Mouse (Mus musculus): ENCODE results near the gene Ppp1r12a. TPM values are rescaled to one million over a fixed set of nuclear protein-coding genes. Genes with fewer than 3 reads are reported as not detected.
"Not testable (repeated sequence)": the region's sequence is repeated elsewhere in the genome, so short reads cannot be mapped to it uniquely, and the experiment has no call there.

Ppp1r12a gene
- polyA plus RNA-seq, 1 experiment = 17.5 TPM

- peaks cover 93% of the 10 kb centered on the region for H3K36me3 ChIP-seq (ENCODE audit: control insufficient read depth, insufficient read depth)
- H3ac ChIP-seq (ENCODE audit: control insufficient read depth, insufficient read length, low read depth) = no peak overlapping the region
- H3K79me3 ChIP-seq (ENCODE audit: low read depth) = no peaks in the 10 kb centered on the region
- H3K79me2 ChIP-seq (ENCODE audit: control insufficient read depth, insufficient read depth) = no peaks in the 10 kb centered on the region
- TF ChIP-seq MYOG (IDR thresholded peaks at IDR 0.05; ENCODE audit: control insufficient read depth, extremely low read depth, insufficient read length) = no peak
- TF ChIP-seq MYOD1 (IDR thresholded peaks at IDR 0.05; ENCODE audit: control insufficient read depth, insufficient read length, low read depth) = no peak
- no peak for TF ChIP-seq FOSL1 (IDR thresholded peaks at IDR 0.05; ENCODE audit: insufficient read depth, low read length, poor library complexity, severe bottlenecking)
- no peak for TF ChIP-seq MAX (IDR thresholded peaks at IDR 0.05)
- no peak for TF ChIP-seq CTCF (IDR thresholded peaks at IDR 0.05; ENCODE audit: control insufficient read depth, insufficient read depth, insufficient read length)
- TF ChIP-seq USF1 (IDR thresholded peaks at IDR 0.05; ENCODE audit: low read depth) = no peak
- no peak for TF ChIP-seq CEBPB (IDR thresholded peaks at IDR 0.05; ENCODE audit: low read depth)
- H3K27me3 ChIP-seq (ENCODE audit: control insufficient read depth, insufficient read depth, insufficient read length) = no peaks in the 10 kb centered on the region
- H3K4me3 ChIP-seq (ENCODE audit: insufficient read depth, poor library complexity, severe bottlenecking) = no peak overlapping the region
Measured at GRCm38 (mm10) chr10:108271201-108271600, 109.2 kb downstream of the Ppp1r12a start.

- H3K36me3 ChIP-seq (ENCODE audit: control insufficient read depth, insufficient read depth) = peaks cover 83% of the 10 kb centered on the region
- H3K79me3 ChIP-seq (ENCODE audit: low read depth) = no peaks in the 10 kb centered on the region
- H3K27me3 ChIP-seq (ENCODE audit: control insufficient read depth, insufficient read depth, insufficient read length) = no peaks in the 10 kb centered on the region
- no peak overlapping the region for H3K4me3 ChIP-seq (ENCODE audit: insufficient read depth, poor library complexity, severe bottlenecking)
- H3K79me2 ChIP-seq (ENCODE audit: control insufficient read depth, insufficient read depth) = no peaks in the 10 kb centered on the region
- H3ac ChIP-seq (ENCODE audit: control insufficient read depth, insufficient read length, low read depth) = no peak overlapping the region
- TF ChIP-seq FOSL1 (IDR thresholded peaks at IDR 0.05; ENCODE audit: insufficient read depth, low read length, poor library complexity, severe bottlenecking) = no peak
- TF ChIP-seq MYOD1 (IDR thresholded peaks at IDR 0.05; ENCODE audit: control insufficient read depth, insufficient read length, low read depth) = no peak
- no peak for TF ChIP-seq MYOG (IDR thresholded peaks at IDR 0.05; ENCODE audit: control insufficient read depth, extremely low read depth, insufficient read length)
- TF ChIP-seq CEBPB (IDR thresholded peaks at IDR 0.05; ENCODE audit: low read depth) = no peak
- TF ChIP-seq USF1 (IDR thresholded peaks at IDR 0.05; ENCODE audit: low read depth) = no peak
- no peak for TF ChIP-seq CTCF (IDR thresholded peaks at IDR 0.05; ENCODE audit: control insufficient read depth, insufficient read depth, insufficient read length)
- no peak for TF ChIP-seq MAX (IDR thresholded peaks at IDR 0.05)
Measured at GRCm38 (mm10) chr10:108276678-108277077, 114.7 kb downstream of the Ppp1r12a start.

GRCm38 (mm10) chr10:108277198-108277597, 115.2 kb downstream of the Ppp1r12a start:
- no peak overlapping the region for H3K4me3 ChIP-seq (ENCODE audit: insufficient read depth, poor library complexity, severe bottlenecking)
- no peaks in the 10 kb centered on the region for H3K79me3 ChIP-seq (ENCODE audit: low read depth)
- H3K36me3 ChIP-seq (ENCODE audit: control insufficient read depth, insufficient read depth) = peaks cover 78% of the 10 kb centered on the region
- H3K79me2 ChIP-seq (ENCODE audit: control insufficient read depth, insufficient read depth) = no peaks in the 10 kb centered on the region
- TF ChIP-seq MAX (IDR thresholded peaks at IDR 0.05) (no peak), CEBPB (IDR thresholded peaks at IDR 0.05; ENCODE audit: low read depth) (no peak), USF1 (IDR thresholded peaks at IDR 0.05; ENCODE audit: low read depth) (no peak), MYOD1 (IDR thresholded peaks at IDR 0.05; ENCODE audit: control insufficient read depth, insufficient read length, low read depth) (no peak), MYOG (IDR thresholded peaks at IDR 0.05; ENCODE audit: control insufficient read depth, extremely low read depth, insufficient read length) (no peak)
- H3ac ChIP-seq (ENCODE audit: control insufficient read depth, insufficient read length, low read depth) = no peak overlapping the region
- H3K27me3 ChIP-seq (ENCODE audit: control insufficient read depth, insufficient read depth, insufficient read length) = no peaks in the 10 kb centered on the region

DNA sequence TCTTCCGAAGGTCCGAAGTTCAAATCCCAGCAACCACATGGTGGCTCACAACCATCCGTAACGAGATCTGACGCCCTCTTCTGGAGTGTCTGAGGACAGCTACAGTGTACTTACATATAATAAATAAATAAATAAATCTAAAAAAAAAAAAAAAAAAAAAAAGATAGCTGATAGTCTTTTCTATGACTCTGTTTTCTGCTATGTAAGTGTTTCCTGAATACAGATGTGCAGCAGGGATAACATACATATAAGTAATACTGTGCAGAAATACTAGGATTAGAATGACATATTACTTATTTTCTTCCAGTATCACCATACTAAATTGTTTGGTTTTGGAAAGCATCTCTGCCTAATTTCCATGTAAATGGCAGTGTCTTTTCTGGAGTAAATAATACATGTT, 119.1 kb downstream of the Ppp1r12a start:
- H3K79me2 ChIP-seq (ENCODE audit: control insufficient read depth, insufficient read depth); H3K4me3 ChIP-seq (ENCODE audit: insufficient read depth, poor library complexity, severe bottlenecking); H3K79me3 ChIP-seq (ENCODE audit: low read depth); H3K27me3 ChIP-seq (ENCODE audit: control insufficient read depth, insufficient read depth, insufficient read length); H3ac ChIP-seq (ENCODE audit: control insufficient read depth, insufficient read length, low read depth): not testable (repeated sequence)
- peaks cover 48% of the 10 kb centered on the region for H3K36me3 ChIP-seq (ENCODE audit: control insufficient read depth, insufficient read depth)

DNA sequence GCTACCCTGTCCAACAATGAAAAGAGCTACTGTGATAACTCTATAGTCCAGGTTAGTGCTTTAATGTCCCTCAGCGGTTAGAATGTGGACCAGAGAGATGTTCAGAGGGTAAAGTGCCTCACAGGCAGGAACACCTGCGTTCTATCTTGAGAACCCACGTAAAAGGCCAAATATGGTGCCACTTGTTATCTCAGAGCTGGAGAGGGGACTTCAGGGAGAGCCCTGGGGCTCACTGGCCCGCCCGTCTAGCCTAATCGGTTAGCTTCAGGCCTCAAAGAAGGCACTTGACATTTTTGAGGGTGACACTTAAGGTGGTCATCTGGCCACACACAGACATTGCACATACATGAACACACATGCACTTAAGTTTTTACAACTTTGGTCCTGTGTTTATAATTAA, 120.4 kb downstream of the Ppp1r12a start:
- peaks cover 35% of the 10 kb centered on the region for H3K36me3 ChIP-seq (ENCODE audit: control insufficient read depth, insufficient read depth)
- no peaks in the 10 kb centered on the region for H3K27me3 ChIP-seq (ENCODE audit: control insufficient read depth, insufficient read depth, insufficient read length)
- H3ac ChIP-seq (ENCODE audit: control insufficient read depth, insufficient read length, low read depth) = no peak overlapping the region
- H3K79me2 ChIP-seq (ENCODE audit: control insufficient read depth, insufficient read depth) = no peaks in the 10 kb centered on the region
- H3K4me3 ChIP-seq (ENCODE audit: insufficient read depth, poor library complexity, severe bottlenecking) = no peak overlapping the region
- TF ChIP-seq CTCF (IDR thresholded peaks at IDR 0.05; ENCODE audit: control insufficient read depth, insufficient read depth, insufficient read length) = no peak
- no peak for TF ChIP-seq USF1 (IDR thresholded peaks at IDR 0.05; ENCODE audit: low read depth)
- TF ChIP-seq MYOD1 (IDR thresholded peaks at IDR 0.05; ENCODE audit: control insufficient read depth, insufficient read length, low read depth) = no peak
- TF ChIP-seq CEBPB (IDR thresholded peaks at IDR 0.05; ENCODE audit: low read depth) = no peak
- no peak for TF ChIP-seq MYOG (IDR thresholded peaks at IDR 0.05; ENCODE audit: control insufficient read depth, extremely low read depth, insufficient read length)
- no peak for TF ChIP-seq MAX (IDR thresholded peaks at IDR 0.05)
- TF ChIP-seq FOSL1 (IDR thresholded peaks at IDR 0.05; ENCODE audit: insufficient read depth, low read length, poor library complexity, severe bottlenecking) = no peak
- H3K79me3 ChIP-seq (ENCODE audit: low read depth) = no peaks in the 10 kb centered on the region

DNA sequence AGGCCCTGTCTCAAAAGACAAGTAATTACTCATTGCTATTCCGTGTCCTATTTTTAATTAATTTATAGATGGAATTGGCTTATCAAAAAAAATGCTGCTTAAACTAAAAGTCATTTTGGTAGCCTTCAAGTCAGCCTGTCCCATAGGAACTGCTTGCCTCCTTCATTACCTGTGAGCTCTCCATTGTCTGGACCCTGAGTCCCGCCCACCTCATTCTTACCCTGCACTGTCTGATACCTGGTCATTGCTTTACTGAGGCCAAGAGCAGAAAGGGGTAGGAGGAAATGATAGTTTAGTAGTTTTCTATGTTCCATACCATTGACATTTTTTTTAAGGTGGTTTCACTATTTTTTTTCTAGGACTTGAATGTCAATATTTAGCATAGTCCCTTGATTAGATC, 121.4 kb downstream of the Ppp1r12a start:
- no peaks in the 10 kb centered on the region for H3K79me2 ChIP-seq (ENCODE audit: control insufficient read depth, insufficient read depth)
- H3K36me3 ChIP-seq (ENCODE audit: control insufficient read depth, insufficient read depth) = peaks cover 26% of the 10 kb centered on the region
- H3K27me3 ChIP-seq (ENCODE audit: control insufficient read depth, insufficient read depth, insufficient read length) = no peaks in the 10 kb centered on the region
- no peaks in the 10 kb centered on the region for H3K79me3 ChIP-seq (ENCODE audit: low read depth)
- TF ChIP-seq USF1 (IDR thresholded peaks at IDR 0.05; ENCODE audit: low read depth) (no peak), CTCF (IDR thresholded peaks at IDR 0.05; ENCODE audit: control insufficient read depth, insufficient read depth, insufficient read length) (no peak), MYOG (IDR thresholded peaks at IDR 0.05; ENCODE audit: control insufficient read depth, extremely low read depth, insufficient read length) (no peak), FOSL1 (IDR thresholded peaks at IDR 0.05; ENCODE audit: insufficient read depth, low read length, poor library complexity, severe bottlenecking) (no peak), CEBPB (IDR thresholded peaks at IDR 0.05; ENCODE audit: low read depth) (no peak), MAX (IDR thresholded peaks at IDR 0.05) (no peak), MYOD1 (IDR thresholded peaks at IDR 0.05; ENCODE audit: control insufficient read depth, insufficient read length, low read depth) (no peak)
- no peak overlapping the region for H3K4me3 ChIP-seq (ENCODE audit: insufficient read depth, poor library complexity, severe bottlenecking)
- H3ac ChIP-seq (ENCODE audit: control insufficient read depth, insufficient read length, low read depth) = no peak overlapping the region
